ENCODE assay signal across 17 mouse cellular contexts in the genomic region with DNA sequence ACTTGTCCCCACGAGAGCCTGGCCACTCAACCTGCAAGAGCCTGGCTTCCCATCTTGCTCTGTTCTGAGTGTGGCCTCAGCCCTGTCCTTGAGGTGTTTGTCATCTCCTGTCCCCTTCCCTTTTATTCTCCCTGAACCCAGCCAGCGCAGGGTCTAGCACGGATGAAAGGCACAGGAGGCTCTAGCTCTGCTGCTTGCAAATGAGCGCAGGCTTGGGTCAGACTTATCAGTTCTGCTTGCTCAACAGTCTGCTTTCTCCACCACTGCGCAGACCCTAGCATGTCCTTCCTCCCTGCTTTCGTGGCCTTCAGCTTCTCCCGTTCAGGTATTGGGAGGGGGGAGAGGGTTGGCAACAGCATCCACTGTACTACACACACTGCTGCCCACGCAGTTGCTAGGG. TPM values are rescaled to one million over a fixed set of nuclear protein-coding genes. Genes with fewer than 3 reads are reported as not detected.
DNase-seq lines count a peak whose midpoint lies in the region; ATAC-seq and TF ChIP-seq lines count a peak whose summit lies in the region.
"Had no signal": no experiment of that assay in that cellular context is flagged by ENCODE, and none has a peak within 500 bp of the region (broad histone marks: within the 10 kb centered on the region; RNA-seq: fewer than 3 reads in every experiment).

No protein-coding gene starts in this region.

- TF ChIP-seq POLR2A in CH12.LX (IDR thresholded peaks at IDR 0.05; ENCODE audit: low read depth, low read length): no peak
- TF ChIP-seq POLR2A in small intestine, adult 2 months (IDR thresholded peaks at IDR 0.05; ENCODE audit: low read depth, low read length): no peak

- peak overlapping the region; percentile 34 for H3K4me2 ChIP-seq in liver, postnatal 0 days (ENCODE audit: low read depth, low read length)
- H3K4me2 ChIP-seq in liver, embryonic 12.5 days: no peak overlapping the region
- H3K4me2 ChIP-seq in CH12.LX (ENCODE audit: insufficient read depth, low read depth, poor library complexity, severe bottlenecking): no peak overlapping the region; the same call in 1 of the 2 replicates
- no peak overlapping the region for H3K4me2 ChIP-seq in intestine, embryonic 16.5 days (ENCODE audit: low read depth, low read length)
- H3K4me2 ChIP-seq: heart, embryonic 13.5 days; hindbrain, embryonic 12.5 days had no signal

- peak overlapping the region; percentile 39; the same call in 1 of the 2 replicates for H3K27ac ChIP-seq in liver, postnatal 0 days (ENCODE audit: low read depth)
- H3K27ac ChIP-seq in liver, embryonic 12.5 days: no peak overlapping the region
- peak overlapping the region; percentile 49 for H3K27ac ChIP-seq in CH12.LX (ENCODE audit: insufficient read depth, low read depth)
- no peak overlapping the region for H3K27ac ChIP-seq in embryonic facial prominence, embryonic 10.5 days (replicated peaks)
- no peak overlapping the region for H3K27ac ChIP-seq in small intestine, adult 2 months (ENCODE audit: insufficient read depth, low read depth, low read length)
- H3K27ac ChIP-seq in intestine, embryonic 16.5 days (ENCODE audit: low read length): no peak overlapping the region
- H3K27ac ChIP-seq: heart, embryonic 13.5 days; hindbrain, embryonic 12.5 days; hindbrain, postnatal 0 days had no signal

- TF ChIP-seq CTCF in liver, postnatal 0 days (IDR thresholded peaks at IDR 0.05; ENCODE audit: low read depth): no peak
- no peak for TF ChIP-seq CTCF in CH12.LX (conservative IDR thresholded peaks at IDR 0.05 in 1 of 2, IDR thresholded peaks at IDR 0.05 in 1 of 2; ENCODE audit: low read depth in 2 of 2, low read length in 2 of 2)
- TF ChIP-seq CTCF in small intestine, adult 2 months (IDR thresholded peaks at IDR 0.05; ENCODE audit: extremely low read depth, insufficient read length, insufficient replicate concordance, low read depth, low read length): no peak

- ATAC-seq in liver, postnatal 0 days: no peak
- ATAC-seq in liver, embryonic 12.5 days: no peak
- ATAC-seq in intestine, embryonic 16.5 days: no peak
- ATAC-seq: forebrain, embryonic 14.5 days; hindbrain, postnatal 0 days had no signal

- WGBS in liver, postnatal 0 days (ENCODE audit: insufficient replicate concordance): 62% methylated on average over 8 of the region's 8 CpGs
- 59% methylated on average over 8 of the region's 8 CpGs for WGBS in liver, embryonic 12.5 days (ENCODE audit: insufficient replicate concordance)
- 91% methylated on average over 8 of the region's 8 CpGs for WGBS in embryonic facial prominence, embryonic 10.5 days
- WGBS in small intestine, adult 2 months: 68% methylated on average over 8 of the region's 8 CpGs
- WGBS in intestine, embryonic 16.5 days: 79% methylated on average over 8 of the region's 8 CpGs

- no peak for TF ChIP-seq RAD21 in CH12.LX (IDR thresholded peaks at IDR 0.05; ENCODE audit: low read depth, low read length)

- H3K9me3 ChIP-seq in liver, postnatal 0 days (ENCODE audit: low read length): no peaks in the 10 kb centered on the region
- H3K9me3 ChIP-seq in liver, embryonic 12.5 days (replicated peaks): no peaks in the 10 kb centered on the region
- peaks cover 5% of the 10 kb centered on the region for H3K9me3 ChIP-seq in CH12.LX (replicated peaks; ENCODE audit: low read length)
- no peaks in the 10 kb centered on the region for H3K9me3 ChIP-seq in embryonic facial prominence, embryonic 10.5 days
- no peaks in the 10 kb centered on the region for H3K9me3 ChIP-seq in intestine, embryonic 16.5 days (ENCODE audit: control insufficient read depth, low read length)
- H3K9me3 ChIP-seq: heart, embryonic 13.5 days had no signal

- H3K4me3 ChIP-seq in liver, postnatal 0 days (ENCODE audit: low read depth, low read length): no peak overlapping the region
- no peak overlapping the region for H3K4me3 ChIP-seq in liver, embryonic 12.5 days
- peak overlapping the region in 2 of 3 experiments; percentile 3 to 33 for H3K4me3 ChIP-seq in CH12.LX (replicated peaks in 1 of 3; ENCODE audit: low read depth in 2 of 3, low read length in 2 of 3, poor library complexity in 1 of 3)
- 0 out of 2 replicates have a peak overlapping the region, but pooled peaks have one; percentile 11 for H3K4me3 ChIP-seq in embryonic facial prominence, embryonic 10.5 days
- peak overlapping the region; percentile 22 for H3K4me3 ChIP-seq in small intestine, adult 2 months (ENCODE audit: low read depth, low read length)
- no peak overlapping the region for H3K4me3 ChIP-seq in intestine, embryonic 16.5 days (ENCODE audit: low read length)
- H3K4me3 ChIP-seq: heart, embryonic 13.5 days; hindbrain, embryonic 12.5 days had no signal

- H3K9ac ChIP-seq in liver, postnatal 0 days (replicated peaks): no peak overlapping the region
- no peak overlapping the region for H3K9ac ChIP-seq in liver, embryonic 12.5 days
- H3K9ac ChIP-seq in CH12.LX (ENCODE audit: insufficient read depth, low read depth): no peak overlapping the region
- no peak overlapping the region for H3K9ac ChIP-seq in intestine, embryonic 16.5 days (ENCODE audit: low read depth, low read length)
- H3K9ac ChIP-seq: heart, embryonic 13.5 days; hindbrain, embryonic 12.5 days had no signal

- H3K27me3 ChIP-seq in liver, postnatal 0 days (ENCODE audit: insufficient read depth, low read length): no peaks in the 10 kb centered on the region
- H3K27me3 ChIP-seq in liver, embryonic 12.5 days (replicated peaks): no peaks in the 10 kb centered on the region
- no peaks in the 10 kb centered on the region for H3K27me3 ChIP-seq in CH12.LX (replicated peaks)
- H3K27me3 ChIP-seq in embryonic facial prominence, embryonic 10.5 days (replicated peaks; ENCODE audit: low read depth, poor library complexity, severe bottlenecking): no peaks in the 10 kb centered on the region
- no peaks in the 10 kb centered on the region; the same call in 1 of the 2 replicates for H3K27me3 ChIP-seq in small intestine, adult 2 months (ENCODE audit: control insufficient read depth, insufficient read depth, low read length)
- no peaks in the 10 kb centered on the region for H3K27me3 ChIP-seq in intestine, embryonic 16.5 days (replicated peaks; ENCODE audit: control insufficient read depth, insufficient read depth, low read length)
- H3K27me3 ChIP-seq: hindbrain, embryonic 12.5 days had no signal

- no peak for DNase-seq in liver, postnatal 0 days
- DNase-seq in CH12.LX (ENCODE audit: extremely low read depth): no peak
- no peak for DNase-seq in embryonic facial prominence, embryonic 10.5 days (ENCODE audit: low spot score)
- DNase-seq in kidney, postnatal 10 days: no peak
- DNase-seq: adrenal gland, postnatal 10 days; cerebellum, adult 11-12 months; cerebellum, adult 9-10 months; cerebellum, postnatal 36 days; gastrocnemius, postnatal 10 days; heart, postnatal 36 days had no signal

- peaks cover 19% of the 10 kb centered on the region for H3K79me2 ChIP-seq in CH12.LX (replicated peaks; ENCODE audit: control insufficient read depth, extremely low read depth, insufficient read depth, poor library complexity, severe bottlenecking)

- H3K36me3 ChIP-seq in liver, postnatal 0 days (replicated peaks; ENCODE audit: insufficient read depth, low read length): no peaks in the 10 kb centered on the region
- H3K36me3 ChIP-seq in liver, embryonic 12.5 days: no peaks in the 10 kb centered on the region
- H3K36me3 ChIP-seq in CH12.LX (replicated peaks in 1 of 2; ENCODE audit: control insufficient read depth in 1 of 2, insufficient read depth in 1 of 2, low read length in 1 of 2): peaks cover 40 to 69% of the 10 kb centered on the region in 2 experiments
- H3K36me3 ChIP-seq in embryonic facial prominence, embryonic 10.5 days (replicated peaks): peaks cover 21% of the 10 kb centered on the region
- no peaks in the 10 kb centered on the region for H3K36me3 ChIP-seq in small intestine, adult 2 months (ENCODE audit: control insufficient read depth, insufficient read depth, low read length)
- no peaks in the 10 kb centered on the region for H3K36me3 ChIP-seq in intestine, embryonic 16.5 days (ENCODE audit: control insufficient read depth, insufficient read depth, low read length)
- H3K36me3 ChIP-seq: heart, embryonic 13.5 days; hindbrain, embryonic 12.5 days had no signal

- peaks cover 13% of the 10 kb centered on the region; the same call in 1 of the 2 replicates for H3K4me1 ChIP-seq in liver, postnatal 0 days (ENCODE audit: insufficient read depth)
- peaks cover 9% of the 10 kb centered on the region for H3K4me1 ChIP-seq in liver, embryonic 12.5 days
- H3K4me1 ChIP-seq in CH12.LX (ENCODE audit: control insufficient read depth in 1 of 2, insufficient read depth in 2 of 2): peaks cover 29 to 71% of the 10 kb centered on the region in 2 experiments
- H3K4me1 ChIP-seq in embryonic facial prominence, embryonic 10.5 days: peaks cover 27% of the 10 kb centered on the region
- no peaks in the 10 kb centered on the region for H3K4me1 ChIP-seq in small intestine, adult 2 months (ENCODE audit: control insufficient read depth, insufficient read depth, insufficient read length, low read length)
- peaks cover 13% of the 10 kb centered on the region for H3K4me1 ChIP-seq in intestine, embryonic 16.5 days (ENCODE audit: control insufficient read depth, insufficient read depth, low read length)

- dilution Hi-C loops in CH12.LX (cut with MboI; ENCODE audit: extremely low pct_ligation_motif_present, extremely low pct_unique_long_range_greater_than_20kb, low sequenced_read_pairs): no loop called here

- no peak for TF ChIP-seq EP300 in liver, postnatal 0 days (IDR thresholded peaks at IDR 0.05; ENCODE audit: low read depth)
- no peak for TF ChIP-seq EP300 in CH12.LX (IDR thresholded peaks at IDR 0.05; ENCODE audit: low read length)

- in situ Hi-C loops in CH12.LX (cut with MboI; ENCODE audit: low pct_ligation_motif_present, low pct_unique_long_range_greater_than_20kb, low sequenced_read_pairs): no loop called here

RNA-seq across cellular contexts. Expression of gene Hvcn1, which starts 5.5 kb away (rescaled TPM):
- polyA plus RNA-seq in liver, postnatal 0 days (2015; fragmentation: Nextera tagmentation; extraction: Ambion mirVana): 7.0 and 7.3 TPM in 2 replicates
- 1.8 and 2.1 TPM in 2 replicates for polyA plus RNA-seq in liver, embryonic 12.5 days (2016; fragmentation: Nextera tagmentation; extraction: Ambion mirVana)
- total RNA-seq in CH12.LX (2012; rRNA removed) (156 and 167 TPM in 2 replicates), CH12.LX (2014; rRNA removed) (132 and 143 TPM in 2 replicates)
- 145 and 159 TPM in 2 replicates for polyA plus RNA-seq in CH12.LX (2012; ENCODE audit: insufficient read length, low read depth)
- 14.6 and 15.8 TPM in 2 replicates for polyA plus RNA-seq in embryonic facial prominence, embryonic 10.5 days (2016; fragmentation: Nextera tagmentation; extraction: Ambion mirVana)
- 8.1 and 18.6 TPM in 2 replicates for polyA plus RNA-seq in small intestine, adult 2 months (2012; rRNA removed)
- 5.6 and 5.7 TPM in 2 replicates for polyA plus RNA-seq in intestine, embryonic 16.5 days (2015; fragmentation: Nextera tagmentation; extraction: Ambion mirVana)

RNA-seq across cellular contexts. Expression of gene Tctn1, which starts 52.1 kb away (rescaled TPM):
- polyA plus RNA-seq in liver, postnatal 0 days (2015; fragmentation: Nextera tagmentation; extraction: Ambion mirVana): 1.1 and 1.2 TPM in 2 replicates
- 1.2 and 1.7 TPM in 2 replicates for polyA plus RNA-seq in liver, embryonic 12.5 days (2016; fragmentation: Nextera tagmentation; extraction: Ambion mirVana)
- total RNA-seq in CH12.LX (2012; rRNA removed): 7.6 and 8.8 TPM in 2 replicates
- total RNA-seq in CH12.LX (2014; rRNA removed): 2.6 and 2.9 TPM in 2 replicates
- 3.7 and 4.4 TPM in 2 replicates for polyA plus RNA-seq in CH12.LX (2012; ENCODE audit: insufficient read length, low read depth)
- polyA plus RNA-seq in embryonic facial prominence, embryonic 10.5 days (2016; fragmentation: Nextera tagmentation; extraction: Ambion mirVana): 4.8 and 5.5 TPM in 2 replicates
- 5.8 and 12.5 TPM in 2 replicates for polyA plus RNA-seq in small intestine, adult 2 months (2012; rRNA removed)
- 3.2 and 3.5 TPM in 2 replicates for polyA plus RNA-seq in intestine, embryonic 16.5 days (2015; fragmentation: Nextera tagmentation; extraction: Ambion mirVana)

RNA-seq across cellular contexts. Expression of gene Ppp1cc, which starts 54.0 kb away (rescaled TPM):
- 97.7 and 97.9 TPM in 2 replicates for polyA plus RNA-seq in liver, postnatal 0 days (2015; fragmentation: Nextera tagmentation; extraction: Ambion mirVana)
- polyA plus RNA-seq in liver, embryonic 12.5 days (2016; fragmentation: Nextera tagmentation; extraction: Ambion mirVana): 228 and 229 TPM in 2 replicates
- total RNA-seq in CH12.LX (2012; rRNA removed) (191 and 234 TPM in 2 replicates), CH12.LX (2014; rRNA removed) (401 and 406 TPM in 2 replicates)
- 358 and 375 TPM in 2 replicates for polyA plus RNA-seq in CH12.LX (2012; ENCODE audit: insufficient read length, low read depth)
- polyA plus RNA-seq in embryonic facial prominence, embryonic 10.5 days (2016; fragmentation: Nextera tagmentation; extraction: Ambion mirVana): 296 and 318 TPM in 2 replicates
- 31.4 and 58.9 TPM in 2 replicates for polyA plus RNA-seq in small intestine, adult 2 months (2012; rRNA removed)
- polyA plus RNA-seq in intestine, embryonic 16.5 days (2015; fragmentation: Nextera tagmentation; extraction: Ambion mirVana): 213 and 215 TPM in 2 replicates

Comparison
In these comparisons a context has a peak if more than half of its experiments do, and no peak if none do; other contexts are left out.
1. H3K27ac ChIP-seq: peak in liver, postnatal 0 days (single experiment) and CH12.LX (single experiment); none in liver, embryonic 12.5 days (single experiment), embryonic facial prominence, embryonic 10.5 days (single experiment), small intestine, adult 2 months (single experiment) and intestine, embryonic 16.5 days (single experiment).
2. H3K4me3 ChIP-seq: peak in CH12.LX (2 of 3), embryonic facial prominence, embryonic 10.5 days (single experiment) and small intestine, adult 2 months (single experiment); none in liver, postnatal 0 days (single experiment), liver, embryonic 12.5 days (single experiment) and intestine, embryonic 16.5 days (single experiment).